Mouse (Mus musculus) stomach, embryonic 16.5 days (tissue): Measurements from ENCODE around the gene Mtfp1. TPM values are rescaled to one million over a fixed set of nuclear protein-coding genes. Genes with fewer than 3 reads are reported as not detected.
A peak's percentile ranks its signal among the peaks of the same experiment; 100 is the strongest.
"Not testable (repeated sequence)": the region's sequence is repeated elsewhere in the genome, so short reads cannot be mapped to it uniquely, and the experiment has no call there.

Source experiments
- ATAC-seq: fragments of 200-750 bp; cut with Nextera tagmentation; 2 replicates; pipeline ENCODE4 v1.8.0; 2017; ENCODE audit warnings: moderate number of reproducible peaks, moderate TSS enrichment; ENCODE audit not compliant: insufficient read depth, low FRiP score
- H3K27ac ChIP-seq: fragments of 300-500 bp; sonication (generic); 2 replicates; pipeline ENCODE4 v1.5.1; 2014; ENCODE audit warnings: low read length
- H3K27me3 ChIP-seq: fragments of 300-500 bp; sonication (generic); 2 replicates; pipeline ENCODE4 v1.6.1; 2014; ENCODE audit warnings: low read length, control low read depth, mixed read lengths; ENCODE audit not compliant: control insufficient read depth, insufficient read depth
- H3K36me3 ChIP-seq: fragments of 300-500 bp; sonication (generic); 2 replicates; pipeline ENCODE4 v1.6.1; 2014; ENCODE audit warnings: low read length; ENCODE audit not compliant: control insufficient read depth, insufficient read depth
- H3K4me1 ChIP-seq: fragments of 300-500 bp; sonication (generic); 2 replicates; pipeline ENCODE4 v1.6.1; 2014; ENCODE audit warnings: low read length, control low read depth, mixed read lengths; ENCODE audit not compliant: control insufficient read depth, insufficient read depth
- H3K4me2 ChIP-seq: fragments of 300-500 bp; sonication (generic); 2 replicates; pipeline ENCODE4 v1.6.1; 2014; ENCODE audit warnings: low read depth, low read length, mixed read lengths
- H3K4me3 ChIP-seq: fragments of 300-500 bp; sonication (generic); replicated peaks from 2 replicates; pipeline ENCODE4 v1.5.1; 2014; ENCODE audit warnings: mild to moderate bottlenecking, low read length
- H3K9ac ChIP-seq: fragments of 300-500 bp; sonication (generic); 2 replicates; pipeline ENCODE4 v1.6.1; 2014; ENCODE audit warnings: low read length
- H3K9me3 ChIP-seq: fragments of 300-500 bp; sonication (generic); replicated peaks from 2 replicates; pipeline ENCODE4 v1.6.1; 2016; ENCODE audit warnings: low read length, control low read depth; ENCODE audit not compliant: control insufficient read depth
- WGBS: fragments of 180-500 bp; shearing (Covaris S2); extraction: QIAGEN DNeasy Blood & Tissue Kit; methylation state at CpG from one replicate; pipeline ENCODE4 v1.1.7; 2014; 5-methylcytosine and 5-hydroxymethylcytosine counted together
- polyA plus RNA-seq: library from polyadenylated mRNA; unstranded; fragments of >200 nt; fragmentation: Nextera tagmentation; extraction: Ambion mirVana; gene quantifications from 2 replicates; pipeline ENCODE4 v1.2.1, GENCODE M21; 2015

Mtfp1 gene
- polyA plus RNA-seq, 1 experiment from 2014 or later = 17.7 TPM

DNA sequence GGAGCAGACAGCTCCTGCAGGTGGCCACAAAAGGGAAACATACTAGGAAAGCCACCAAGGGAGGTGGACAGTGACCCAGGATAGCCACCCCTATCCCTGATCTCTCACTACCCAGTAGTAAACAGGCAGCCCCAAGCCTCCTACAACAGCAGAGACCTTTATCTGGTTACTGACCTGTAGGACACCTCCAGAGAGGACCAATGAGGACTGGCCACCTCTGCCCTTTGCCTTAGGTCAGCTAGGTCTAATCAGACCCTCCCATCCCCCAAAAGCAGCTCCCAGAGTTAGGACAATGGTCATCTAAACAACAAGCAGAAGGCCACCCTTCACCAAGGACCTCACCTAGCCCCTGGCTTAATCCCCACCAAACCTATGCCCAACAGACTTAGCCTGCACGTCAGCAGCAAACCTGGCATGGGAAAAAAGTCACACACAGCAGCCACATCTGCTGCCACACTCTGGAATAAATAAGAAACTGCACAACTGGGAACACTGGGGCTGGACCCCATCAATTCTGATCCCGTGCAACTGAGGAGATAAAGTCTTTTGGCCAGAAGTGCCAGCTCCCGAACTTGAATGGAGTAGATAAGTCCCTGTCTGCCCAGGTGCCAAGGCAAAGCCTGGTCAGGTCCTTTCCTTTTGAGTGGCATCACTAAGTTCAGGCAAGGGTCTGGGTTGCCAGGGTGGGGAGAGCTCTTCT, 22.3 kb upstream of the Mtfp1 start:
- peaks cover 13% of the 10 kb centered on the region; the same call in 1 of the 2 replicates for H3K27me3 ChIP-seq
- H3K4me1 ChIP-seq = 0 out of 2 replicates have a peak, but pooled peaks cover 10% of the 10 kb centered on the region
- WGBS = 24% methylated on average over 3 of the region's 3 CpGs
- H3K9ac ChIP-seq = no peak overlapping the region; the same call in 1 of the 2 replicates
- H3K4me2 ChIP-seq = peak overlapping the region; percentile 92
- no peak for ATAC-seq
- no peak overlapping the region for H3K27ac ChIP-seq
- H3K9me3 ChIP-seq = no peaks in the 10 kb centered on the region
- no peaks in the 10 kb centered on the region for H3K36me3 ChIP-seq
- H3K4me3 ChIP-seq = peak overlapping the region; percentile 51; the same call in 1 of the 2 replicates

DNA sequence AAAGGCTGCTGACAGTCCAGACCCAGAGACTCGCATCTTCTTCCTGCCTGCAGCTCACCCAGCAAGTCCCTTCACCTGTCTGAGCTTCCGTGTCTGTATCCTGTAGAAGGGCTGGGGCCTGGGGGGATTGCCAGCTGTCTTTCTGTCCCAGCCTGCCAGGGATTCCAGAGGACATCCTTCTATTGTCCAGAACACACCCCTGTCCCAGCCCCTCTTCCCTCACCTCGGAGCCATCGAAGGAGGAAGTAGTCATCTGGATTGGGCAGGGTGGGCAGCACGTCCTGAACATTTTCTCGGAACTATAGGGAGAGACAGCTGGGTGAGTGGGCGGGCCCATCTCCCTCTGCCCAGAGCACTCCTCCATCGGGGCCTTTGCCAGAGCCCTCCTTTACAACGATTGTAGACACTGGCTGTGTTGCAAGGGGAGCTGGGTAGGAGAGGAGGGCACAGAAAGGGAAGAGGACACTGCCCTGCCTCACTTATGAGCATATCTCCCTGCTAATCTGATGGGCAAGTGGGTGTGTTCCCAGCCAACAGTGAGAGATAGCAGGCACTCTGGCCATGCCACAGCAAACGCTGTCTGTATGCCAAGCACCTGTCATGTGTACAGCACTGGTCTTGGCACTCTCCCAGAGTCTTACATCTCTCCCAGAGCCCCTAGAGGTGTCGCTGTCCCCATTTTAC, 21.4 kb upstream of the Mtfp1 start:
- H3K9me3 ChIP-seq = no peaks in the 10 kb centered on the region
- no peak for ATAC-seq
- H3K4me2 ChIP-seq = no peak overlapping the region
- H3K4me3 ChIP-seq = no peak overlapping the region
- peaks cover 13% of the 10 kb centered on the region; the same call in 1 of the 2 replicates for H3K27me3 ChIP-seq
- 0 out of 2 replicates have a peak, but pooled peaks cover 10% of the 10 kb centered on the region for H3K4me1 ChIP-seq
- no peak overlapping the region for H3K27ac ChIP-seq
- no peak overlapping the region for H3K9ac ChIP-seq
- H3K36me3 ChIP-seq = no peaks in the 10 kb centered on the region
- WGBS = 47% methylated on average over 11 of the region's 11 CpGs

DNA sequence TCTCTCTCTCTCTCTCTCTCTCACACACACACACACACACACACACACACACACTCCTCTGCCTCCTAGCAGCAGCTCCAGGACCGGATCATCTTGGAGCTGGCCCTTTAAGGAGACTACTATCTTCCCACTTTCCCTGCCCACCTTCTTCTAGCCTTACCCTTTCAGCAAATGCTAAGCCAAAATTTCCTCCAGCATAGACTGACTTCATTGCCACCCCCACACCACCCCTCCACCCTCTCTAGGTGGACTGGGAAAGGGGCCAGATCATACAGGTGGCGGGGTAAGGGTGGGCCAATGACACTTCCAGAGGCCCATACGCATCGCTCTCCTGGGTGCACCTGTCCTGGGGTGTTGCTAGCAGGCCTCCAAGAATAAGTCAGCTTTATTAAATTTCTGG, 20.2 kb upstream of the Mtfp1 start:
- H3K27ac ChIP-seq = no peak overlapping the region
- no peaks in the 10 kb centered on the region for H3K36me3 ChIP-seq
- WGBS = 90% methylated on average over 4 of the region's 4 CpGs
- H3K27me3 ChIP-seq = peaks cover 13% of the 10 kb centered on the region; the same call in 1 of the 2 replicates
- 0 out of 2 replicates have a peak, but pooled peaks cover 10% of the 10 kb centered on the region for H3K4me1 ChIP-seq
- H3K9ac ChIP-seq = no peak overlapping the region
- ATAC-seq = no peak
- H3K4me3 ChIP-seq = no peak overlapping the region
- no peak overlapping the region for H3K4me2 ChIP-seq
- H3K9me3 ChIP-seq = no peaks in the 10 kb centered on the region

DNA sequence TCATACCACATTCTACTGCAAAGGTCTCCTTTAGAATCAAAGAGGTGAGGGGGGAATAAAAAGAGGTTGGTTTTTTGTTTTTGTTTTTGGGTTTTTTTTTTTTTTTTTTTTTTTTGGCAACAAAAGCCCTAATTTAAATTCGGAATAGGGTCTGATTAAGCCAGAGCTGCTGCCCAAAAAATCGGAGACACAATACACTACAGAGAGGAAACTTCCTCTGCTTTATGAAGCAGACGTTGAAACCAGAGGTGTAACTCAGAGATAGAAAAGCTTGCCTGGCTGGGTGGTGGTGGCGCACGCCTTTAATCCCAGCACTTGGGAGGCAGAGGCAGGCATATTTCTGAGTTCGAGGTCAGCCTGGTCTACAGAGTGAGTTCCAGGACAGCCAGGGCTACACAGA, 19.3 kb upstream of the Mtfp1 start:
- not testable (repeated sequence) for H3K4me1 ChIP-seq, H3K4me3 ChIP-seq, H3K9me3 ChIP-seq, H3K27ac ChIP-seq, H3K27me3 ChIP-seq, H3K4me2 ChIP-seq, H3K36me3 ChIP-seq, H3K9ac ChIP-seq, ATAC-seq
- WGBS = 79% methylated on average over 6 of the region's 6 CpGs

DNA sequence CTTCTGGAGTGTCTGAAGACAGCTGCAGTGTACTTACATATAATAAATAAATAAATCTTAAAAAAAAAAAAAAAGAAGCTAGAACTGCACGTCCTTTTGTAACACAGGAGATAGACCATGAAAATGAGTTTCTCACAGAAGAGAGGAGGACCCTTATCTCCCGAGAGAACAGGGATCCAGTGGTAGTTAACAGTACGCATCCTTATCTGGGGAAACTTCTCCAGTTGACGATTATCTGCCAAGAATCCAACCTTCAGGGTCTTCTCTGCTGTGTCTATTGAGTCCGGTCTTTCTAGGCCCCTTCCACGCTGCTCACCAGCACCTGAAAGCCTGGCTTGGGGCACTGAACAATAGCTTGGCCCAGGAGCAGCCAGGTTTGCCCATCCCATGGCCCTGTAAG, 18.7 kb upstream of the Mtfp1 start:
- H3K9me3 ChIP-seq = no peaks in the 10 kb centered on the region
- H3K27me3 ChIP-seq = 0 out of 2 replicates have a peak, but pooled peaks cover 3% of the 10 kb centered on the region
- 76% methylated on average over 6 of the region's 6 CpGs for WGBS
- H3K36me3 ChIP-seq = no peaks in the 10 kb centered on the region
- no peak overlapping the region for H3K27ac ChIP-seq
- H3K9ac ChIP-seq = no peak overlapping the region
- H3K4me2 ChIP-seq = no peak overlapping the region
- H3K4me3 ChIP-seq = no peak overlapping the region
- ATAC-seq = no peak
- H3K4me1 ChIP-seq = 0 out of 2 replicates have a peak, but pooled peaks cover 10% of the 10 kb centered on the region

DNA sequence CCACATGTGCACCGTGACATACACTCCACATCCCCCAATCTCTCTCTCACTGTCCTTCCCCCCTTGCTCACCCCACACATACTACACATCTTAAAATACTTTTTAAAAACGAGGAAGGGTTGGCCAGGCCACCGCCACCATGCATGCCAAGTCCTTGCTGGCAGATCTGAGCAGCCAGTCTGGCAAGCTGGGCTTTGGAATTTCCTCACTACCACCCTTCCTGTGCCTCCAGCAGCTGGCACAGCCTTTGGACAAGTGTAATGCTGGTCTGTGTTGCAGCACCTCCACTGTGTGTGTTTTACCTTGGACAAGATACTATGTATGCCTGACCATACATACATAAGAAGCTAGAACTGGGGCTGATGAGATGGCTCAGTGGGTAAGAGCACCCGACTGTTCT, 18.3 kb upstream of the Mtfp1 start:
- H3K27me3 ChIP-seq = no peaks in the 10 kb centered on the region
- H3K4me1 ChIP-seq = 0 out of 2 replicates have a peak, but pooled peaks cover 10% of the 10 kb centered on the region
- no peak overlapping the region for H3K9ac ChIP-seq
- no peak overlapping the region for H3K4me2 ChIP-seq
- no peaks in the 10 kb centered on the region for H3K36me3 ChIP-seq
- H3K27ac ChIP-seq = no peak overlapping the region
- no peak overlapping the region for H3K4me3 ChIP-seq
- no peak for ATAC-seq
- H3K9me3 ChIP-seq = no peaks in the 10 kb centered on the region
- WGBS = 91% methylated on average over 4 of the region's 4 CpGs

DNA sequence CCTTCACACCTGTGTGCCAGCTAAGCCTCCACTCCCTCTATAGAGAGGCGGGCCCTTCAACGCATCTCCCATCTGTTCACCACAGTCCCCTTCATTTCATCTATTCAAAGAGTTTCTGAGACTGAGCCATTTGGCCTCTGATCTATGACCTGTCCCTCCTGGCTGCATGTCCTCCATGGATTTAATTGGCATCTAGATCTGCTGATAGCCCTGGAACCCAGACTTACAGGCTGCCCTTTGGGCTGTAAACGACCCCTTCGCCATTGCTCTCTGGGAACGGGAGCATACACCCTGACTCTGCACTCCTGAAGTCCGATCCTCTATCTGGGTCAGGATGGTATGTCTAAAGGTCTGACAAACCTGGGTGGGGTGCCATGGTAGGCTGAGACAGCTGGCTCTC, 17.6 kb upstream of the Mtfp1 start:
- H3K9me3 ChIP-seq = no peaks in the 10 kb centered on the region
- no peak overlapping the region for H3K9ac ChIP-seq
- WGBS = 81% methylated on average over 6 of the region's 6 CpGs
- H3K27ac ChIP-seq = no peak overlapping the region
- no peak overlapping the region for H3K4me3 ChIP-seq
- ATAC-seq = no peak
- H3K4me1 ChIP-seq = 0 out of 2 replicates have a peak, but pooled peaks cover 6% of the 10 kb centered on the region
- H3K27me3 ChIP-seq = no peaks in the 10 kb centered on the region
- no peaks in the 10 kb centered on the region for H3K36me3 ChIP-seq
- no peak overlapping the region for H3K4me2 ChIP-seq

DNA sequence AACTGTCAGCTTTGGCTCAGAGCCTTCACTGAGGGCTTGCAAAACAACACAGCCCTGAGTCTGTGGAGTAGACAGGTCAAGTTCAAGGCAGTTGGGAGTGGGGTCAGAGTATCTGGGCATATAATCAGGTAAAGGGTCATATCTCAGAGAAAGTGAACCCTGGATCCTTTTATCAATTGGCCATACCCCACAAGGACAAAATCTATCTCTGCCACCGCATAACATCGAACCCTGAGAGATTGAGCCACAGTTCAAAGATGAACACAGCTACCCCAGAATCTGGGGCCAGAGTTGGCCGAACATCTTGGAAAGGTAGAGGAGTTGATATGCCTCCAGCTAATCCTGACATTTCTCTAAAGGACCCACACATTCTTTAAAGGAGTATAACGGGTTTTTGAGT, 16.8 kb upstream of the Mtfp1 start:
- H3K36me3 ChIP-seq = no peaks in the 10 kb centered on the region
- no peak overlapping the region for H3K4me2 ChIP-seq
- no peaks in the 10 kb centered on the region for H3K27me3 ChIP-seq
- no peaks in the 10 kb centered on the region for H3K4me1 ChIP-seq
- no peak overlapping the region for H3K27ac ChIP-seq
- no peak overlapping the region for H3K4me3 ChIP-seq
- no peak overlapping the region for H3K9ac ChIP-seq
- ATAC-seq = no peak
- no peaks in the 10 kb centered on the region for H3K9me3 ChIP-seq
- WGBS = 90% methylated on average over 4 of the region's 4 CpGs

DNA sequence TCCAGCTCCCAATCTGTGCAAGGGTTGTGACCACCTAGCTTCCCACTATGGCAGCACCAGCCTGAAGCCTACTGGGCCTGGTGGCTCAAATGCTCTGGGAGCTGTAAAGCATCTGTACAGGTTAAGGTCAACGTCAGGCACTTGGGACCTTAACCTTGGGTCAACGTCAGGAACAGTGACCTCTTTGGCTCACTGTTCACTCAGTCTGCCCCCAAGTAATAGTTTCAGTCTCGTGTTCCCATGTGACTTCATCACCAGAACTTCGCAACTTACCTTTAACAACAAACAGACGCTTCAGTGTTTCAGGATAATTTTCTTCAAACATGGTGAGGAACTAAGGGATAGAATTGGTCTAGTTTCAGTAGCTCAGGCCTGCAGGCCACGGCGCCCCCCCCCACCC, 13.4 kb upstream of the Mtfp1 start:
- H3K27ac ChIP-seq = no peak overlapping the region
- no peaks in the 10 kb centered on the region for H3K27me3 ChIP-seq
- 79% methylated on average over 7 of the region's 7 CpGs for WGBS
- H3K4me2 ChIP-seq = no peak overlapping the region
- no peaks in the 10 kb centered on the region for H3K9me3 ChIP-seq
- ATAC-seq = no peak
- H3K4me1 ChIP-seq = no peaks in the 10 kb centered on the region
- H3K4me3 ChIP-seq = no peak overlapping the region
- H3K9ac ChIP-seq = no peak overlapping the region
- H3K36me3 ChIP-seq = no peaks in the 10 kb centered on the region
